Mouse (Mus musculus) CD4-positive, CD25-positive, alpha-beta regulatory T cell (primary cell): ENCODE results near the gene Cpxcr1. TPM values are rescaled to one million over a fixed set of nuclear protein-coding genes. Genes with fewer than 3 reads are reported as not detected.

Experiments
- polyA plus RNA-seq: library from polyadenylated mRNA; unstranded; fragments of 100-300 nt; shearing (Covaris generic); gene quantifications from one replicate; pipeline ENCODE4 v1.2.1, GENCODE M21; 2017

The Cpxcr1 gene
- polyA plus RNA-seq: not detected

GRCm38 (mm10) chrX:116448644-116449043 is at the start of gene Cpxcr1:
Gene Cpxcr1 (plus strand): TSS chrX:116448944.

Other genes starting within 250 kb of the Cpxcr1 start
- not detected for gene H2afb2, start 232.2 kb downstream of the Cpxcr1 start, polyA plus RNA-seq